Mouse (Mus musculus) stomach, postnatal 0 days (tissue): ENCODE measurements at regions not wholly inside any gene's neighbourhood (a gene's known extent, or its start where the extent isn't known, plus 50 kb on each side); places are given as distances from the start of the nearest gene placed in this dataset.
A peak's percentile ranks its signal among the peaks of the same experiment; 100 is the strongest.

ENCODE experiments used
- ATAC-seq: fragments of 200-750 bp; cut with Nextera tagmentation; 2 replicates; pipeline ENCODE4 v1.8.0; 2017; ENCODE audit not compliant: low FRiP score, low TSS enrichment
- DNase-seq: peaks from one replicate; pipeline ENCODE4 v3.0.0-alpha.2; 2016; ENCODE audit warnings: low spot score
- H3K27ac ChIP-seq: fragments of 300-500 bp; sonication (generic); replicated peaks from 2 replicates; pipeline ENCODE4 v1.5.1; 2014; ENCODE audit warnings: mild to moderate bottlenecking, control low read depth
- H3K27me3 ChIP-seq: fragments of 300-500 bp; sonication (generic); 2 replicates; pipeline ENCODE4 v1.6.1; 2014; ENCODE audit warnings: low read length; ENCODE audit not compliant: control insufficient read depth, insufficient read depth
- H3K36me3 ChIP-seq: fragments of 300-500 bp; sonication (generic); 2 replicates; pipeline ENCODE4 v1.6.1; 2014; ENCODE audit warnings: low read length, mixed read lengths; ENCODE audit not compliant: control insufficient read depth, insufficient read depth
- H3K4me1 ChIP-seq: fragments of 300-500 bp; sonication (generic); replicated peaks from 2 replicates; pipeline ENCODE4 v1.6.1; 2014; ENCODE audit warnings: antibody characterized with exemption; ENCODE audit not compliant: control insufficient read depth, insufficient read depth
- H3K4me2 ChIP-seq: fragments of 300-500 bp; sonication (generic); replicated peaks from 2 replicates; pipeline ENCODE4 v1.6.1; 2014; ENCODE audit warnings: low read depth, mild to moderate bottlenecking, control low read depth, moderate library complexity
- H3K4me3 ChIP-seq: fragments of 300-500 bp; sonication (generic); 2 replicates; pipeline ENCODE4 v1.5.1; 2014; ENCODE audit warnings: low read depth, low read length, control low read depth
- H3K9ac ChIP-seq: fragments of 300-500 bp; sonication (generic); 2 replicates; pipeline ENCODE4 v1.6.1; 2014; ENCODE audit warnings: mild to moderate bottlenecking, low read length, control low read depth, mixed read lengths
- H3K9me3 ChIP-seq: fragments of 300-500 bp; sonication (generic); 2 replicates; pipeline ENCODE4 v1.6.1; 2016; ENCODE audit warnings: low read length; ENCODE audit not compliant: control insufficient read depth
- CTCF ChIP-seq: IDR thresholded peaks from 2 replicates; pipeline ENCODE4 v1.5.1; 2016; ENCODE audit warnings: antibody characterized with exemption, low read depth, mild to moderate bottlenecking, moderate library complexity
- EP300 ChIP-seq: optimal IDR thresholded peaks from 2 replicates; pipeline ENCODE3; 2016; ENCODE audit warnings: antibody characterized with exemption
- WGBS: fragments of 180-500 bp; shearing (Covaris S2); extraction: QIAGEN DNeasy Blood & Tissue Kit; methylation state at CpG from one replicate; pipeline ENCODE4 v1.1.7; 2014; 5-methylcytosine and 5-hydroxymethylcytosine counted together

DNA sequence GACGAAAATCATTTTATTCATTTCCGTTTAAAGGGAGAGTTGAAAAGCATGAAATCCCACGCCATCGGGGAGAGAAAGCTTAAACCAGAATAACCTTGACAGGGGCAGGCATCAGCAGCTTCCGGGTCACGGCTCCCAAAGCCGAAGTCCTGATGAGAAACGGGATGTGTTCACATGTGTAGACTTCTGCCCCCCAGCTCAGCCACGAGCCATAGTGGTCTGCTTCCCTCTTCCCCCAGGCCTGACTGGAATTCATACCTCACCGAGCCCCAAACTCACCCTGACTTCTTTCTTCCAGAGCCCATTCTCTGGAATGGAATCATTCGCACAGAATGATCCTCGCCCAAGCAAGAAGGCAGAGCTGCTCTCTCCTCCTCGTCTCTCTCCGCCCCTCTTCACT is 404.2 kb upstream of the Gm6657 start:
- Histone ChIP-seq H3K27ac (no peak overlapping the region), H3K9ac (no peak overlapping the region), H3K27me3 (no peaks in the 10 kb centered on the region), H3K36me3 (no peaks in the 10 kb centered on the region), H3K4me2 (no peak overlapping the region; the same call in 1 of the 2 replicates), H3K4me1 (no peaks in the 10 kb centered on the region), H3K9me3 (no peaks in the 10 kb centered on the region), H3K4me3 (no peak overlapping the region; the same call in 1 of the 2 replicates)
- TF ChIP-seq CTCF = no peak
- no peak for TF ChIP-seq EP300
- ATAC-seq (no peak), DNase-seq (no peak)
- whole genome bisulfite sequencing = 41% methylated on average over 14 of the region's 14 CpGs

DNA sequence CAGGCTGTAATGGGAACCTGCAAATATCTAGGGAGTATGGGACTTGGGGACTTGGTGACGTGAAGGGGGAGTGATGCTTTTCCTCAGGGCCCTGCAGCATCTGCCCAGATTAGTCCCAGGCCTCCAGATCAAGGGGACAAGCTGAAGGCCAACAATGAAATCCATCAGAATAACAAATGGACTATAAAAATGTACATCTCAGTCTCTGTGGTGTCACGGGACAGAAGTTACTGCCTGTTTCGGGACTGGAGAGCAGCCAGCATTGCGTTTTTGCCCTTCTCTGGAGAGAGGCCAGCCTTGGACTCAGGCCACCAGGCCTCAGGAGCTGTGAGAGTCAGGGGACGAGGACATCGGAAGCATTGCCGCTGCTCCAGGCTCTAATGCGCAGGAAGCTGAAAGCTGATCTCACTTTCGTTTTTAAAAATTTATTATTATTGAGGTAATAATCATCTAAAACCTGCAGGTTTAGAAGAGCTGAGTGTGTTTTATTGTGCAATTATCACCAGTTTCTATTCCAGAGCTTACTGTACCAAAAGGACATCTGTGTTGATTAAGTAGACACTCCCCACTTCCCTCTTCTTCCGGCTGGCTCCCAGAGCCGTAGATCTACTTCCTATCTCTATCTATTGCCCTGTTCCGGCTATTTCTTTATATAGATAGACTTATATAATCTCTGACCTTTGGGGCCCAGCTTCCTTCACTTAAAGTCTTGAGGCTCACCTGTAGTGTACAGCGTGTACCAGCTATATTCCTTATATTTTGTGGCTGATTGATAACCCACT is 403.0 kb upstream of the Gm6657 start:
- Histone ChIP-seq H3K4me1 (no peaks in the 10 kb centered on the region), H3K4me3 (no peak overlapping the region), H3K9ac (no peak overlapping the region), H3K4me2 (peak overlapping the region; percentile 2; the same call in 1 of the 2 replicates), H3K36me3 (no peaks in the 10 kb centered on the region), H3K27ac (no peak overlapping the region), H3K27me3 (no peaks in the 10 kb centered on the region), H3K9me3 (no peaks in the 10 kb centered on the region)
- TF ChIP-seq EP300 (no peak), CTCF (no peak)
- DNase-seq (no peak), ATAC-seq (no peak)
- 54% methylated on average over 13 of the region's 13 CpGs for WGBS

DNA sequence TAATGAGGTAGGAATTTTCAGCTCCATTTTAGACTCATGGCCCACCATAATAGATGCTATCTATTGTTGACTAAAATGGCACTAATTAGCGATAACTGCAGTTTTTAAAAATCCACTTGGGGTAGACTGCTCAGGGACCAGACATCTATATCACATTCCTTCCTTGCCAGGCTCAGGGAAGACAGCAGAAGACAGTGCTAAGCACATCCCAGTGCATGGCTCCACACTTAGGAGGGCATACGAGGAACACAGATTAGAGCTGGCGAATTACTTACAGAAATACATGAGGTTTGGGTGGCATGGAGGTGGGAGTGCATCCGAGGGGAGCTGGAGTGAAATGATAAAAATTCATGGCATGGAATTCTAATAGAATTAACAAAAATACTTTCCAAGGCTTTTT is 395.5 kb upstream of the Gm6657 start:
- H3K27ac ChIP-seq = no peak overlapping the region

DNA sequence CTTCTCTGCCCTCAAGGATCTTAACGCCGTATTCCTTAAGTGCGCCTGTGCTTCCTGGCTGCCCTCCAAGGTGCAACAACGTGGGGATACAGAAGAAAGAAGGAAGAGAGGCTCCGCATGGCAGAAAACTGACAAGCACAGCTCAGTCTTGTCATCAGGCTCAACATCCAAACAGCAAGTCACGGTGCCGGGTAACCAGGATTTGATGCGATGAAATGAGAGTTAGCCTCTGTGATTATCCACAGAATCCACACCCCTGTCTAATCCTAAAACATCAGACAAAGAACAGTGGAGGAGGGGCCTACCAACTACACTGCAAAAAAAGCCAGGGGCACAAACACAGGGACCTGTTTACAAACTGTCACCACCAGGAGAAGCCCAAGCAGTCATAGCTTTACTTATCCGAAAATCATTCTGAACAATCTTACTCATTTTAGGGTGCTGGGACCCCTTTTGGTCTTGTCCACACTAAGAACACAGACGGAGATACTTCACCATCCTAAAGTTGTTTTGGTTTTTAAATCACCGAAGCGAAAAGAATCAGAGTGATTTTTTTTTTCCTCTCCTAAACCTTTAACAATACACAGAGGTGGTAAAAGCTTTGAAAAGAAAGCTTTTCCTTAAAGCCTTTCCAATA is 394.8 kb upstream of the Gm6657 start:
- Histone ChIP-seq H3K27me3 (no peaks in the 10 kb centered on the region), H3K36me3 (no peaks in the 10 kb centered on the region), H3K9me3 (no peaks in the 10 kb centered on the region), H3K4me3 (no peak overlapping the region), H3K9ac (no peak overlapping the region), H3K4me2 (no peak overlapping the region), H3K4me1 (no peaks in the 10 kb centered on the region), H3K27ac (no peak overlapping the region)
- ATAC-seq (no peak), DNase-seq (no peak)
- WGBS = 51% methylated on average over 12 of the region's 12 CpGs
- TF ChIP-seq EP300 (no peak), CTCF (no peak)

More for the DNA sequence above, 395.5 kb upstream of the Gm6657 start:
- TF ChIP-seq CTCF = no peak
- no peak for TF ChIP-seq EP300
- H3K36me3 ChIP-seq = no peaks in the 10 kb centered on the region
- H3K4me1 ChIP-seq = no peaks in the 10 kb centered on the region
- no peak overlapping the region for H3K9ac ChIP-seq
- DNase-seq (no peak), ATAC-seq (no peak)
- H3K27me3 ChIP-seq = no peaks in the 10 kb centered on the region
- H3K4me2 ChIP-seq = no peak overlapping the region
- WGBS = 88% methylated on average over 4 of the region's 4 CpGs
- H3K4me3 ChIP-seq = no peak overlapping the region
- H3K9me3 ChIP-seq = no peaks in the 10 kb centered on the region

DNA sequence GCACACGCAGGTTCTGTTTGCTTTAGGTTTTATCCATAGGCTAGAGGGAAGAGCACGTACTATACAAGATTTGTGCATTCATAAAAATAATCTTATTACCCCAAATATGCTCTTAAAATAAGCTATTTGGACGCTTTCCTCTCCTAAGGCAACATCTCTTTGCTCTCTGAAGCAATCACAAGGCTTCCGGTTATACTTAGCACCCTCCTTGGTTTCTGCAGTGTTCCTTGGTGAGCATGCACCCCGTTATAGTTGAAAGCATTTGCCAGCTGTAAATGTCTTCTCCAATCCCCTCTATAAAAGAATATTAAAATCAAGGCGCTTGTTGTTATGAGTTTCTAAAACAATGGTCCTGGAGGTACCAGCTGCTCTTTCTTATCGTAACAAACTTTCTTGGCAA is 386.4 kb upstream of the Gm6657 start:
- WGBS = 67% methylated on average over 7 of the region's 7 CpGs
- Histone ChIP-seq H3K4me3 (no peak overlapping the region), H3K4me1 (no peaks in the 10 kb centered on the region), H3K27me3 (no peaks in the 10 kb centered on the region), H3K36me3 (no peaks in the 10 kb centered on the region), H3K27ac (no peak overlapping the region), H3K9ac (no peak overlapping the region), H3K9me3 (no peaks in the 10 kb centered on the region), H3K4me2 (no peak overlapping the region)
- no peak for TF ChIP-seq EP300
- no peak for TF ChIP-seq CTCF
- DNase-seq (no peak), ATAC-seq (no peak)

DNA sequence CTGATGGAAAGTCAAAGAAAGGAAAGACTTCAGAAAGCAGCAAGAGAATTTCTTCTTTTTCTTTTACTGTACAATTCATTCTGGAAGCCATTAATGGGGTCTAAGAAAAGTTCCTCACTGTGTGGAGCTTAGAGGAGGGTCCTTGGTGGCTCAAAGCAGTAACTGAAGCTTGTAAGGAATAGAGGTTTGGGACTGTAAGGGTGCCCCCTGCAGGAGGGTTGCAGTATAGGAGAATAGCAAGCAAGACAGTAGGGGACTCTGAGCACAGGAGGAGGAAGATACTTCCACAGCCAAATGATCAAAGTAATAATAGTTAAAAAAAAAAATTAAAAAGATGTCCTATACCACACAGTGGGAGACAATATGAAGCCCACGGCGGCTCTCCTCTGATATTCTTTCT is 382.8 kb upstream of the Gm6657 start:
- Histone ChIP-seq H3K27ac (no peak overlapping the region), H3K4me1 (no peaks in the 10 kb centered on the region), H3K36me3 (no peaks in the 10 kb centered on the region), H3K9ac (no peak overlapping the region), H3K9me3 (no peaks in the 10 kb centered on the region), H3K4me2 (no peak overlapping the region), H3K27me3 (no peaks in the 10 kb centered on the region), H3K4me3 (no peak overlapping the region)
- WGBS = 55% methylated on average over 2 of the region's 2 CpGs
- TF ChIP-seq EP300 (no peak), CTCF (peak; percentile 67)
- DNase-seq = peak; percentile 20
- no peak for ATAC-seq
